Mouse (Mus musculus) layer of hippocampus, postnatal 14 days (tissue): ENCODE data around the gene Efhd1. TPM values are rescaled to one million over a fixed set of nuclear protein-coding genes. Genes with fewer than 3 reads are reported as not detected.
A peak's percentile ranks its signal among the peaks of the same experiment; 100 is the strongest.

ENCODE experiments used
- DNase-seq, 2 experiments: peaks; one replicate each; pipeline ENCODE4 v3.0.0; 2021 to 2022; ENCODE audit warnings: low spot score in 2 of 2, mixed read lengths in 1 of 2
- long read RNA-seq, 2 experiments: library from polyadenylated mRNA; stranded (forward); transcript quantifications; one replicate each; pipeline ENCODE4 v2.0.0; 2021
- total RNA-seq, 2 experiments: library from RNA; stranded (reverse); gene quantifications; 2 replicates each; pipeline ENCODE4 v1.2.3; 2021

The Efhd1 gene
- total RNA-seq = 1 to 10 TPM; 5.4 to 6.8 TPM
- long read RNA-seq, experiment 1, partial matches to known transcripts = 0 of 4 reads
- long read RNA-seq, experiment 1, other reads (novel, unspliced or antisense) = 1 of 4 reads
- long read RNA-seq, experiment 2, partial matches to known transcripts = 0 of 4 reads
- long read RNA-seq, experiment 2, other reads (novel, unspliced or antisense) = 0 of 4 reads

DNA sequence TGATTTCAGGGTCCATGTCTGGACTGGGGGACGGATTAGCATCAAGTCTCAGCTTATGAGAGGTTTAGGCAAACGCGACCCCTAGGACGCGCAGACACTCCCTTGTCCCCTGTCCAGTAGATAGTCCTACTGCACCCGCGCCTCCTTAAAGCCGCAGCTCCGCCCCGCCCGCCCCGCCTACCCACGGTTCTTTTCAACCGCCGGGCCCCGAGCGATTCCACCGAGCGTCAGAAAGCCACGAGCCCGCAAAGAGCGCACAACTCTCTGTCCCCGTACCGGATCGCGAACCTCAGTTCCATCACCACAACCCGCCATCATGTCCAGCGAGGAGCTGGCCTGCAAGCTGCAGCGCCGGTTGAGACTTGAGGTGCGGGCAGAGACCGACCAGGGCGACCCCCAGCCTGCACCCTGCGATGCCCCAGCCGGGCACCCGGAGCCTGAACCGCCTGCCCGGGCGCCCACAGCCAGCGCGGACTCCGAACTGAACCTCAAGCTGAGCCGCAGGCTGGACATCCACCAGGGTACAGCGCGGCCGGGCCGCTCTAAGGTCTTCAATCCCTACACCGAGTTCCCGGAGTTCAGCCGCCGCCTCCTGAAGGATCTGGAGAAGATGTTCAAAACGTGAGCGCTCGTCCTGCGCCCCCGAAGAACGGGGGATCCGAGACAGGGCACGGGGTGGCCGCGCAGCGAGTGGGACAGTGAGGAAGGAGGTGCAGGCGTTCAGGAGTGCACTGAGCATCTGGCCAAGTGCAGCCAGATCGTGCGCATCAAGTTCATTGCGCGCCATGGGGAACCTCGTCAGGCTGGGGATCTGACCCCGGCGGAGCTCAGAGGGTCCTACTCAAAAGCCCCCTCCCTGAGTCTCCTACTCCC, at the start of gene Efhd1:
Efhd1 (plus strand) TSS at position 230 of the 873 bp plus-strand sequence.
- no peak for DNase-seq

DNA sequence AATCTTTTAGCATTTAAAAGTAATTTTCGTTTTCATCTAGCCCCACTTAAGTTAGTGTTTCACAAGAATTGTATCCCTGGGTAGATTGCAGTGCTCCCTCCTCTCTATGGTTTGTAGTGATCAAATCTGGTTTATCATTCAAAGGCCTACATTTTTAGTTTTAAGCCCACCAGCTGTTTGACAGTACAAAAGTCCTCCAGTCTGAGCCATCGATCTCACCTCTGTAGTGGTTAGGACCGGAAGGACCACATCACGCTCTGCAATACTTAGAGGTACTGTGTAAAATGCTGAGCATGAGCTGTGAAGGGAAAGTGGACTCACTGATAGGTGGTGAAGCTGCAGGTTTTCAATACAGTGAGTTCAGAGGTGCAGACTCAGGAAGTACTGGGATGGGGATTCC, 49.4 kb upstream of the Efhd1 start:
- DNase-seq = no peak

DNA sequence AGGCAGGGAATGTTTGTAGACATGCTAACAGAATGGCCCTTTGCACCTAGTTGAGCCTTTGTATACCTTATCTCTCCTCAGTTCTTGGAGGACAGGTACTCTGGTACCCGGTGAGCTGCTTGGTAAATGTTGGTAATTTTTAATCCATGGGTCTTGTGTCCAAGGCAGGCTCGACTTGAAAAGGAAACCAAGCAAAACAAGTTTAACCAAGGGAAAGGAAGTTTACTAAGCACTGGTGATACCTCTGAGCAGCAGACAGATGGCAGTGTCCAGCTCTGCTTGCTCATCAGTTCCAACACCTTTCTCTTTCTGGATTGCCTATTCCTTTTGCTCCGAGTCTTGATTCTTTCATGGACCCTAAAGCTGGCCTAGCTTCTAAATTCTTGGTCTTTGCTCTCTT, 46.2 kb upstream of the Efhd1 start:
- DNase-seq = no peak

DNA sequence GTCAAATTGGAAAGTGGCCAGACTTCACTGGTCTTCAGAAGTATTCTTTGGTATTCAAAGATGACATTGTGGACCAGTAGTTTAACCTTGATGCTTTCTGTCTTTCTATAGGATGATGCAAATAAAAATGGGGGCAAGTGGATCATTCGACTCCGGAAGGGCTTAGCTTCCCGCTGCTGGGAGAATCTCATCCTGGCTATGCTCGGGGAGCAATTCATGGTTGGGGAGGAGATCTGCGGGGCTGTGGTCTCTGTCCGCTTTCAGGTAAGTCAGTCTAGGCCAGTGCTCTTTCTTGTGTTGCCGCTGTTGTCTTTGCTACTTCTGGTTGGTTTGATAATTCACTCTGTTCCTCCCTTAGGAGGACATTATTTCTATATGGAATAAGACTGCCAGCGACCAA, 38.4 kb upstream of the Efhd1 start:
- DNase-seq = no peak

DNA sequence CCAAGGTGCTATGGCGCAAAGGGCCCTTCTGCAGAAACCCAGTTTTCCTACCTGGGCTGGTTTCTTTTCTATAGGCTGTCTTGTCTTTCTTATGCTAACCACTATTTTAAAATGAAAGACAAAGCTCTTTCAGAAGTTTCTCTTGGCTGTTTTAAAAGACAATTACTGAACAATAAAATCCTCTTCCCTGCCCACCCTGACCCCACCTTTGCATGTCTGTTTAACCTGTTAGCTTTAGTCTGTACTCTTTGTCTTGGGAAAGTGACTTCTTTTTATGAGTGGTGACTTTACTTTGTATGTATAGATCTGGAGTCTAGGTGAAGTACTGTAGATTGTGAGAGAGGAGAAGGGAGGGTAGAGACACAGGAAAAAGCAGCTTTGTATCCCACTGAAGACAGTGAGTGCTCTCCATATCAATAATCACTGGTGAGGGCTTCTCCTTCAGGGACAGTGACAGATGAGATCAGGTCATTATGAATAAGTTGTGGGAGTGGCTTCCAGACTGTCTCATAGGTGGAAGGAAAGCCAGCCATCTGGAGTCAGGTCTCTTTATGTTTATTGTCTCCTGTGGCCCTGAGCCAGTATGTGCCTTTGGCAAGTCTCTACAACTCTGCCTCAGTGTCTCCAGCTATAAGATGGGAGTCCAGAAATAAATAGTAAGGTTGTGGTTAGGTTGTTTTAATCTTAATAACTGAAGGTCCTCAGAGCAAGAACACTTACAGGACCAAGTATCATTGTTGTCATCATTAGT, 37.6 kb upstream of the Efhd1 start:
- DNase-seq = no peak

DNA sequence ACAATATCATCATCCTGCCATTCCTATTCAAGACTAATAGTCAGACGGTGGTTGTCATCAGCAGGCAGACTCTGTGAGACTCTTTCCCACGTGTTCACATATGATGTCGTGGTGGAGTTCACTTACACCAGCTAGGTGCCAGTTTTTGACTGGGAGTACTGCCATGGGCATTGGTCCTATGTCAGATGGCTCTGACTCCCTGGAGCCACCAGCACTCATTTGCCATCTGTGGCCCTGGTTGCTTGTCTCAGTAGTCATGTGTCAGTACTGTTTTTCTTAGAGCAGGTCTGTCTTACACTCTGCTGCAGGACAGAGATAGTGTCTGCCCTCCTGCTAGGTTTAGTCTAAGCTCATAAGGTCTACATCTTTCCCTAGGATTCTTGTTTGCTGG, 37.0 kb upstream of the Efhd1 start:
- DNase-seq = no peak

DNA sequence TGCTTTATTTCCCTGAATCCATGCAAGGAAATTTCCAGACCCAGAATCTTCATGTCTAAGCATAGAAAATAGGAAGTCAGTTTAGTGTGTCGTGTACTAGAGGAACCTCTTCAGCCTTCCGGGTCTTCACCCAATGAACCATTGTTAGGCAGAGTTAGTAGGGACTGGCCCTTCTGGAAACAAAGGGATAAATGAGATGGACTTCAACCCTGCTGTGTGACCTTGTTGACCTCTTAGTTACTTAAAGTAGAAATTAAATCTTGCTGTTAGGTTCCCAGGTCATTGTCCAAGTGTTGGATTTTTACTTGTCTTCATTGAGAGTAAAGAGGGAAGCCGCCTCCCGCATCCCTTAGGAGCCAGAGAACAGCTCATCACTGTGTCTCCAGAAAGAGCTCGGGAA, 33.6 kb upstream of the Efhd1 start:
- DNase-seq = no peak

DNA sequence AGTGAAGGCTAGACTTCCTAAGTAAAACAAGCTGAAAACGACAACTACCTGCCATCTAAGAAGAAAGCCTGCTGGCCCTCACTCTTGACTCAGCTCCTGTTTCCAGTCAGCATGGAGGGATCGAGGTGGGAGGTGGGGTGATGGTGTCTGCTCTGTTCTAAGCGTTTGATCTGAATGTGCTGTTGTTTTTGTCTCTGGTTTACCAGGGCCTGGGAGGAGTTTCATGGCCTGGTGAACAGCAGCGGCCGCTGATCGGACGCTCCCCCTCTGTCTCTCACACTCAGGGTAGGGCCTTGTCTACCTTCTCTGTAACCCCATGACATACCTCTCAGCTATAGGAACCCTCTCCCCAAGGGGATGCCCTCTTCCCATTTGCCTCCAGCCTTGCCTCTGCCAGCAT, 32.0 kb upstream of the Efhd1 start:
- no peak for DNase-seq

DNA sequence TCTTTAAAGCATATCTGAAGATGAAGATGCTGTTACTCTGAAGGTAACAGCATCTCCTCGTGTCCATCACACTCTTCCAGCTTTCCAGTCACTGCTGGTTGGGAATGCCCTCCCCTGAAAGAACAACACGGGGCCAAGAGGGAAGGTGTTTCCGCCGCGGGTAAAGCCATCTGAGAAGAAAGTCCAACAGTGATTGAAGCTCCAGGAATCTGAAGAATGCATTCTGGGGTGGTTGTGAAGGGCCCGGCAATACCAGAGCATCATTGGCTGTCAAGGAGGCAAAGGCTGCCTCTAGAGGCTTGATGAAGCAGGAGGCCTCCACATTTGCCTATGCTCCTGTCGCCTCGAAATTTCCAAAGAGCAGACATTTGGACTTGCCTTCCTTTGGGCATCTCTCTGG, 25.1 kb upstream of the Efhd1 start:
- no peak for DNase-seq

DNA sequence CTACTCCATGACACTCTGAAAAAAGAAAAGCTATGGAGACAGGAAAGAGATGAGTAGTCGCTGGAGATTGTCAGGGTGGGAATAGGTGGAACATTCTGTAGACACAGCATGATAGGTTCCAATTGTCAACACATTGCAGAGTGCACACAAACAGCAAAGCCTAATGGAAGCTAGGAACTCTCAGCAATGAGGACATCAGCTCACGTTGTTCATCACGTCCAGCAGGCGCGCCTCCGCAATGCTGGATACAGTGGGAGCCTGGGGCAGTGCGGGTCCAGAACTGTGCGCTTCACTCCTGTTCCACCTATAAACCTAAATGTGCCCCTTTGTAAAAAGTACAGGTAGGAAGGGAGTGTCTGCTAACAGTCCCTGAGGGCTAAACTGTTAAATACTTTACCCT, 21.1 kb upstream of the Efhd1 start:
- no peak for DNase-seq

DNA sequence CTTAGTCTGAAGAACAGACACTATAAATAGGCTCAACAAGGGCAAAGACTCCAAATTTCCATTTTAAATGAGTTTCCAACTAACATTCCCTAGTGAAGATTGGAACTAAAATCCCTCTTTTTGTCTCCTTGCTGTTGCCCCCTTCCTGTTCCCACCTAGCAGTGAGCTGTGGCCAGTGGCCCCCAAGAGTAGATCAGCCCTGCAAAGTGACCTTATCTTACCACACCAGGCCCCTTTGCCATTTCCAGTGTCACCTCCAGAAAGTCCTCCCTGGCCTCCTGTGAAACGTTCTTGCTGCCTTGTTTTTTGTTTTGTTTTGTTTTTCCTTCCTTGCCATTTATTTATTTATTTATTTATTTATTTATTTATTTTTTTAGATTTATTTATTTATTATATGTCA, 18.7 kb upstream of the Efhd1 start:
- DNase-seq = no peak

DNA sequence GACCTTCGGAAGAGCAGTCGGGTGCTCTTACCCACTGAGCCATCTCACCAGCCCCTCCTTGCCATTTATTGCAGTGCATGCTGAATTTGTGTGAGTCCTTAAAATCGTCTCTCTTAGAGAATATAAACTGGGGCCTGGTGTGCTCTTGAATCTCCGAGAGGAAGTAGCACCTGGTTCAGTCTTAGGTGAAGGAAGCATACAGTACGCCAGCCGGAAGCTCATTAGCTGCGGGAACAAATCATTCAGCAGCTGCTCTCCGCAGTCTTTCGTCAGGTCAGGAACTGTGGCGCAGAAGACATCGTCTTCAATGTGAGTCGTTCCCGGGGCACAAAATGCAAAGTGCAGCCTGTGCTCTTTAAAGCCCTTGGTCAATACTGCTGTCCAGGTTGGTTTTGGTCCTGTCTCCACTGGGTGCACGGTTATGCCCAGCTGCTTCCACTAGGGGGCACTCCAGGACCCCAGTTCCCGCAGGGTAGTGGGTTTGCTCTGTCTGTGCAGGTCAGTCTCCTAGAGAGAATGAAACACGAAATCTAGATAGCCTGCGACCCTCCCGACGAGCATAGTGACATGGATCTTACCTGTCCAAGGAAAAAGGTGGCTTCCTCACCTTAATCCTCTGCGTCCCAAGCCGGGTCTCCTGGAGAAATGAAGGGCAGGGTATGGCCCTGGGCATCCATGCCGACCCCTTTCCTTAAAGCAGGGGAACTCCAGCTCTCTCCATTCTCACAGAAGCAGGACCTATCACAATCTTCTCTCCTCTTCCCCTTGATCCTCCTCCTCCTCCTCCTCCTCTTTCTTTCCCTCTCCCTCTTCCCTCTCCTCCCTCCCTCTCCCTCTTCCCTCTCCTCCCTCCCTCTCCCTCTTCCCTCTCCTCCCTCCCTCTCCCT, 18.0 kb upstream of the Efhd1 start:
- peak; percentile 80 to 83 for DNase-seq

DNA sequence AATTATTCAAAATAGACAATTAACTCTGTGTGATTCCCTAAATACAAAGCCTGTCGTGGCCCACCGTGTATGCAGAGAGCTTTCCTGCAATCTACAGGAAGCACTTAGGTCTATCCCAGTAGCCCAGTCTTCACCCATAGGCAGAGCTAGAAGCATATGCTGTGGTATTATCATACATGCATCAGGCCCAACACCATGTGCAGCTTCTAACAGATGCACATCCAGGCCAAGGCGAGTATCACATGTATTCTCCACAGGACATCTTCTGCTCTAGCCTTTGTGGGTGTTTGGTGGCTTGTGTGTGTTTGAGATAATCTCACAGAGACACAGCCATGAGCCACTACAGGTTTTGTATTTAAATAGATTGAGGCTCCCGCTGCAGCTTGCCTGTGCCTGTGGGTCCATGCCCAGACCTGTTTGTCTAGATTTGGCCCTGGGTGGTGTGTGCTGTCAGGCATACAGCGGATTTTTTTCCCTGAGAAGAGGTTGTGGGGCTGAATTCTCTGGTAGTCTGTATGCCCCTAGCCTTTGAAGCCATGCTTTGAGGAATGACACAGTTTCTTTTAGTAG, 12.0 kb upstream of the Efhd1 start:
- no peak for DNase-seq

DNA sequence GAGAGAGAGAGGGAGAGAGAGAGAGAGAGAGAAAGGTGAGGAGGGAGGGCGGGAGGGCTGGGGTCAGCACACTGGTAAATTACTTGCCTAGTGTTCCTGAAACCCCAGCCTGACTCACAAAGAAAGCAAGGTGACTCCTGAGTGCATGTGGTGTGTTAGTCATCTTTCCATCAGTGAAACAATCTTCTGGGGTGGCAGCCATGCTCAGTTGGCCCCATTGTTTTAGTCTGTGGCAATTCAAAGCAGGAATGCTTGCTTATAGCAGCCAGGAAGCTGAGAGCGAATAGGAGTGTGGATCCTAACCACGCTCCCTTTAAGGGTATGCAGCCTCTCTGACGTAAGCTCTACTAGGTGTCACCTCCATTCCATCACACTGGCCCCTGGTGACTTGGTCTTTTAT, 9.0 kb upstream of the Efhd1 start:
- DNase-seq = no peak

DNA sequence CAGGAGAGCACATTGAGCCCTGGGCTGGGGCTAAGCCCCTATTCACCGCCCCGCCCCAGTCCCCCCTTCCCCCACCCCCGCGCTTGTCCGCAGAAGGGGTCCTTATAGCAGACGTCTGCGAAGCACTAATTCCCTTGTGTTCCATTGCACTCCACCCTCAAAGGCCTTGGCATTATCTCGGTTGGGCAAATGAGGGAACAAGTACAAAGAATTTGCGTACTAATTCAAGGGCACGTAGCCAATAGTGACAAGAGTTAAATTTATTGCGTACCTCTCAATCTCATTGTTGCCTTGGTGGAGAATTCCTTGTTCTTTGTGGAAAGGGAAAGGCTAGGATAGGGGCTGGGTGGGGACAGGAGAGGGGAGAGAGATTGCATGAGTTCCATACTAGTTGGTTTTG, 6.5 kb upstream of the Efhd1 start:
- no peak for DNase-seq

DNA sequence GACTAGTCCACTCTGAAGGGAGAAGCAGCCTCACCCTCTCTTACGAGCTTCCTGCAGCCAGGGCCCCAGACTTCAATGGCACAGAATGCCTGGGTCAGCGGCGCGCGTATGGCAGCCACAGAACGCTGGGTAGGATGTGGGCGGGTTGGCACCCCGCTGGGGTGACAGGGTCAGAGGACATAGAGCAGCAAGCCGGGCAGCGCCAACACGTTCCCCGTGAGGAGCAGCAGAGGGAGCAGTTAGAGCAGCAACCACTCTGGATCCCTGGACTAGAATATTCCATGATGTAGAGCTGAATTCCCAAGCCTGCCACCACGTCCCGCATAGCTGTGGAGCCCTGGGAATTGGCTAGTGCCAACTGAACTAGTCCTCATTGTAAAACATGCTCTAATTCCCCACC, 5.7 kb upstream of the Efhd1 start:
- no peak for DNase-seq

DNA sequence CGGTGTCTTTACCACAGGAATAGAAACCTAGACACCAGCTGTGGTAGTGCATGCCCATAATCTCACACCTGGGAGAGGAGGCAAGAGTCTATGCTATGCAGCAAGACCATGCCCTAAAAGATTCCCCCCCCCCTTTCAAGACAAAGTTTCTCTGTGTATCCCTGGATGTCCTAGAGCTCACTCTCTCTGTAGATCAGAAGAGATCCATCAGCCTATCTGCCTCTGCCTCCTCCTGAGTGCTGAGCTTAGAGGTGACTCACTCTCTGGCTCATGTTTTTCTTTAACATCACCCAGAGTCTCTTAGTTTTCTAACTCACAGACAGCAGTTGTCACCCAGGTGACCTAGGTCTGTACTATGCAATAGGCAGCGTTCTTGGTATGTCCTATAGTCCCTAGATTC, 4.8 kb upstream of the Efhd1 start:
- DNase-seq = no peak

DNA sequence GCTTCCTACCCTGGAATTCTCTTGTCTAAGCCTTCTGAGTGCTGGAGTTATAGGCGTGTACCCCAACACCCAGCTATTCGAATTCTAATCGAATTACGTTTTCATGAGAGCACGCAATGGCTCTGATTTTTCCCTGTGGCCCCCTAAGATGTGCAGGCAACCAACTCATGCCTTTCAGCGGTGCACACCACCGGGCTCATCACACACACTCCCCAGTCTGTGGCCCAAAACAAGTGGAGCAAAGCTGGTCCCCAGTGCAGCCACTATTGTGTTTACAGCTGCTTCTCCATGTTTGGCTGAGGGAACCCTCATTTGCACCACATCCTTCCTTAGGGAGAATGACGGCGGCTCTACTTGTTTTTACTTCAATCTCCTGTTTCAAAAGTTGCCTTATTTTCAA, 906 bp upstream of the Efhd1 start:
- no peak for DNase-seq

DNA sequence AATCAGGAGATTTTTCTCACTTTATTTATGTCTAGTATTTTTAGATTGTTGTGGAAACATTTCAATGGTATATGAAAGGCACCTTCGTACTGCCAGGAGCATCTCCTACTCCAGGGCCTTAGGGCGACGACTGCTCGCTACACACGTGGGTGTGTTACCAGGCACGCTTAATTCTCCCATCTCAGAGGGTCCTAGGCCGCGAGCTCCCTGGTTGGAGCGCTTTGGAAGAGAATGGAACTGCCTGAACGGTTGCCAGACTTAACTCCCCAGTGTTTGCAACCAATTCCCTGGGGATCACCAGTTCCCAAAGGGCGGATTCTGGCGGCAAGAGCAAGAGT, 398 bp upstream of the Efhd1 start:
- no peak for DNase-seq

DNA sequence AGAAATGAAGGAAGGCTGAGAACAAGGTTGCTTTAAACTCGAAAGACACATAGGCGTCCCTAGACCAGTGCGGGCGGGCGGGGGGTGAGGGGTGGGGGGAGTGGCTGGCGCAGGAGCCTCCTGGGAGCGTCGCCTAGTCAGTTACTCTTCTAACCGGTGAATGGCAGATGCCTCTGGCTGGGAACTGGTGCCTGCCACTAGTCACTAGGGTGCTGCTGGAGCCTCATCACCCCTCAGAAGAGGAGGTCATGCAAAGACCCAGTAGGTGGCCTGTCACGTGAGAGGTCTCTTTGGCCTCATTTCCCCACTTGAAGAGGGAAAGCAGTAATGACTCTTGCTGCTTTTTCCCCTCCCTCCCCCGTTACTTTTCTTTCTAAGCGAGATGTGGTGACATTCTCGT, 1.0 kb downstream of the Efhd1 start:
- DNase-seq = no peak
